Mouse (Mus musculus) MN1 (cell line): ENCODE measurements at regions not wholly inside any gene's neighbourhood (a gene's known extent, or its start where the extent isn't known, plus 50 kb on each side); places are given as distances from the start of the nearest gene placed in this dataset.
A peak's percentile ranks its signal among the peaks of the same experiment; 100 is the strongest.
"Not testable (repeated sequence)": the region's sequence is repeated elsewhere in the genome, so short reads cannot be mapped to it uniquely, and the experiment has no call there.

Experiments
- DNase-seq: peaks from one replicate; pipeline ENCODE4 v3.0.0-alpha.2; 2016; ENCODE audit warnings: low spot score

- DNase-seq: no peak
Measured at GRCm38 (mm10) chrX:70606349-70606748, 129.4 kb upstream of the Tmem185a start.

- peak; percentile 6 for DNase-seq
Measured at GRCm38 (mm10) chrX:70582344-70582743, 105.4 kb upstream of the Tmem185a start.

- no peak for DNase-seq
Measured at GRCm38 (mm10) chrX:70580171-70580570, 103.2 kb upstream of the Tmem185a start.

- not testable (repeated sequence) for DNase-seq
Measured at GRCm38 (mm10) chrX:70574243-70574642, 97.3 kb upstream of the Tmem185a start.

GRCm38 (mm10) chrX:70570586-70570985, 93.6 kb upstream of the Tmem185a start:
- not testable (repeated sequence) for DNase-seq

- not testable (repeated sequence) for DNase-seq
Measured at GRCm38 (mm10) chrX:70569339-70569979, 92.5 kb upstream of the Tmem185a start.
